Mouse (Mus musculus): Measurements from ENCODE around the gene F11r.
A peak's percentile ranks its signal among the peaks of the same experiment; 100 is the strongest.

DNA sequence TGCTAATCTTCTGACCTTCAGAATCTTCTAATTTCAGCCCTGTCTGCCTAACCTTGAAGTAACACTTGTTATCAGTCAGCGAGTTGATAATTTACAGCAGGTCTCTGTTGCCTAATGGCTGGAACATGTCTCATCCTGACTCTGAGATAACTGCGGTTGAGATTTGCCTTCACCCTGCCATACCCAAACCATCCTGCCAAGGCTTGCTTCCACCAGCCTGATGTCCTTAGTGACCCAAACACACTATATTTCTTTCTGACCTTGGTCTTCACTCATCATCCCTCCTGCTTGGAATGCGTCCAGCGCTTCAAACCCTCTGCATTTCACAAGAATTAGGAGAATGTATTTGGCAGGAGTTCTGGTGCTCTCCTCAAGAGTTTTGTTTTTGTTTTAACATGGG, 12.2 kb upstream of the F11r start:
- peak; percentile 47 for TF ChIP-seq GATA1 (IDR thresholded peaks at IDR 0.05; ENCODE audit: low read depth, low read length)
- TF ChIP-seq ELF1 (IDR thresholded peaks at IDR 0.05; ENCODE audit: low read depth, low read length) = no peak
- no peak for TF ChIP-seq POLR2A (IDR thresholded peaks at IDR 0.05; ENCODE audit: control insufficient read depth in 1 of 2, insufficient read depth in 1 of 2, low read depth in 1 of 2, low read length in 2 of 2, poor library complexity in 1 of 2)
- no peak for TF ChIP-seq NELFE (IDR thresholded peaks at IDR 0.05; ENCODE audit: low read depth, low read length)
- TF ChIP-seq CTCF (IDR thresholded peaks at IDR 0.05 in 2 of 3, conservative IDR thresholded peaks at IDR 0.05 in 1 of 3; ENCODE audit: control insufficient read depth in 1 of 3, insufficient read depth in 1 of 3, low read depth in 2 of 3, low read length in 3 of 3, poor library complexity in 1 of 3, severe bottlenecking in 1 of 3) = no peak
- TF ChIP-seq HCFC1 (IDR thresholded peaks at IDR 0.05; ENCODE audit: low read depth, low read length) = no peak
- TF ChIP-seq ETS1 (IDR thresholded peaks at IDR 0.05; ENCODE audit: low read depth, low read length) = no peak
- no peak for TF ChIP-seq JUND (IDR thresholded peaks at IDR 0.05; ENCODE audit: low read depth, low read length)
- no peak for TF ChIP-seq CHD2 (IDR thresholded peaks at IDR 0.05; ENCODE audit: low read length)

Data from MEL (cell line).